10 mouse cellular contexts compared by ENCODE assay signal in the genomic region with DNA sequence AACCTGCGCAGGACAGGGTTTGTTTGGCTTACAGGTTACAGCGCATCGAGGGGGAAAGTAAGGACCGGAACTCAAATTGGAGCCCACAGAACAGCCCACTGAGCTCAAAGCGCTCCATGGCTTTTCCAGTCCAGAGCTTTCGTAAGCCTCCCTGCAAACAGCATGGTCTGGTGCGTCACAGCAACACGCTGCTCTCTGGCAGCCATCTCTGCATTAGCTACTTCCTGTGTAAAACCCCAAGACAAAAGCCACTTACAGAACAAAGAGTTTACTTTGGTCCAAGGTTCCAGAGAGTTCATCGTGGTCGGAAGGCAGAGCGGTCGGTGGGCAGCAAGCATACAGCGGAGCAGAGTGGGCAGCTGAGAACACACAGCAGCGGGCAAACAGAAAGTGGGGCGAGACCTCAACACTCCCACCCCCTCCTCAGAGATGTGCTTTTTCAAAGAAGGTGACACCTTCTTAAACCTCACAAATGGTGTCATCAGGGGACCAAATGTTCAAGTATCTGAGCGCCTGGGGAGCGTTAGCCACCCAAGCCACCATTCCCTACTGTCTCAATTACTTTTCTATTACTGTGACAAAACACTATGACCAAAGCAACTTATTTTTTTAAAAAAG. TPM values are rescaled to one million over a fixed set of nuclear protein-coding genes. Genes with fewer than 3 reads are reported as not detected.
DNase-seq lines count a peak whose midpoint lies in the region; ATAC-seq and TF ChIP-seq lines count a peak whose summit lies in the region.
"Had no signal": no experiment of that assay in that cellular context is flagged by ENCODE, and none has a peak within 500 bp of the region (broad histone marks: within the 10 kb centered on the region; RNA-seq: fewer than 3 reads in every experiment).

No protein-coding gene starts in this region.

- no peak for ATAC-seq in kidney, embryonic 16.5 days (ENCODE audit: low FRiP score, low TSS enrichment)
- no peak for ATAC-seq in kidney, embryonic 14.5 days (ENCODE audit: low FRiP score, low TSS enrichment)
- peak; percentile 90 for ATAC-seq in CD4-positive, CD25-positive, alpha-beta regulatory T cell, adult 4 months
- ATAC-seq in monocyte, adult 5-6 weeks (replicated peaks; ENCODE audit: insufficient number of reproducible peaks, low FRiP score, low TSS enrichment, poor library complexity, severe bottlenecking): peak; percentile 62
- no peak for ATAC-seq in erythroid progenitor cell, adult 5-6 weeks (replicated peaks; ENCODE audit: low FRiP score, poor library complexity, severe bottlenecking)
- ATAC-seq: Patski had no signal

- H3K36me3 ChIP-seq in kidney, embryonic 16.5 days (ENCODE audit: insufficient read depth, low read length): no peaks in the 10 kb centered on the region
- H3K36me3 ChIP-seq in kidney, embryonic 14.5 days (ENCODE audit: control insufficient read depth, insufficient read depth, low read length): no peaks in the 10 kb centered on the region

- no peaks in the 10 kb centered on the region for H3K27me3 ChIP-seq in kidney, embryonic 16.5 days (ENCODE audit: insufficient read depth, low read length)
- no peaks in the 10 kb centered on the region for H3K27me3 ChIP-seq in kidney, embryonic 14.5 days (ENCODE audit: control insufficient read depth, insufficient read depth, low read length)
- H3K27me3 ChIP-seq: Patski had no signal

- 53% methylated on average over 17 of the region's 17 CpGs for WGBS in kidney, embryonic 16.5 days
- WGBS in kidney, embryonic 14.5 days: 44% methylated on average over 17 of the region's 17 CpGs
- 58% methylated on average over 17 of the region's 17 CpGs for WGBS in bone marrow, adult 2 months

- TF ChIP-seq CTCF in bone marrow, adult 2 months (IDR thresholded peaks at IDR 0.05; ENCODE audit: control insufficient read depth, insufficient read depth, low read length): no peak

- H3K27ac ChIP-seq in kidney, embryonic 16.5 days (ENCODE audit: low read length): no peak overlapping the region; the same call in 1 of the 2 replicates
- H3K27ac ChIP-seq in kidney, embryonic 14.5 days (ENCODE audit: low read depth, low read length): no peak overlapping the region
- peak overlapping the region; percentile 21 for H3K27ac ChIP-seq in bone marrow, adult 2 months (ENCODE audit: control insufficient read depth, insufficient read depth, low read depth, low read length, poor library complexity)

- H3K9me3 ChIP-seq in kidney, embryonic 16.5 days (ENCODE audit: low read length): no peaks in the 10 kb centered on the region
- H3K9me3 ChIP-seq in kidney, embryonic 14.5 days (ENCODE audit: control insufficient read depth, low read length): no peaks in the 10 kb centered on the region

- H3K4me1 ChIP-seq in kidney, embryonic 16.5 days (ENCODE audit: insufficient read depth, low read length): peaks cover 15% of the 10 kb centered on the region
- peaks cover 6% of the 10 kb centered on the region; the same call in 1 of the 2 replicates for H3K4me1 ChIP-seq in kidney, embryonic 14.5 days (ENCODE audit: control insufficient read depth, insufficient read depth, low read length)
- H3K4me1 ChIP-seq in bone marrow, adult 2 months (ENCODE audit: control insufficient read depth, insufficient read depth, low read length): no peaks in the 10 kb centered on the region

- no peak for DNase-seq in frontal cortex, adult 2 months (ENCODE audit: extremely low spot score in 1 of 2, low spot score in 1 of 2)
- no peak for DNase-seq in layer of hippocampus, postnatal 10 days (ENCODE audit: low spot score in 2 of 2)

- peak overlapping the region; percentile 9 for H3K9ac ChIP-seq in kidney, embryonic 16.5 days (replicated peaks; ENCODE audit: low read length)
- H3K9ac ChIP-seq in kidney, embryonic 14.5 days (ENCODE audit: low read depth, low read length): no peak overlapping the region

- H3K4me3 ChIP-seq in kidney, embryonic 16.5 days (ENCODE audit: low read length): no peak overlapping the region
- H3K4me3 ChIP-seq in kidney, embryonic 14.5 days (ENCODE audit: low read length): no peak overlapping the region
- H3K4me3 ChIP-seq in bone marrow, adult 2 months (replicated peaks; ENCODE audit: control insufficient read depth, low read depth, low read length): no peak overlapping the region

- no peak overlapping the region for H3K4me2 ChIP-seq in kidney, embryonic 16.5 days (replicated peaks; ENCODE audit: low read depth, low read length)
- H3K4me2 ChIP-seq in kidney, embryonic 14.5 days (replicated peaks; ENCODE audit: low read depth, low read length): no peak overlapping the region

- TF ChIP-seq POLR2A in bone marrow, adult 2 months (IDR thresholded peaks at IDR 0.05; ENCODE audit: borderline replicate concordance, control insufficient read depth, low read depth, low read length): no peak

RNA-seq across cellular contexts. Expression of gene Cstad, which starts 31.3 kb away (rescaled TPM):
- polyA plus RNA-seq in kidney, embryonic 16.5 days (2015; fragmentation: Nextera tagmentation; extraction: Ambion mirVana): 1.5 and 2.5 TPM in 2 replicates
- polyA plus RNA-seq in kidney, embryonic 14.5 days (2014; fragmentation: Nextera tagmentation; extraction: Ambion mirVana): 0.91 and 1.7 TPM in 2 replicates
- 1 to 10 TPM; 2.0 to 5.4 TPM for polyA plus RNA-seq in CD4-positive, CD25-positive, alpha-beta regulatory T cell, adult 4 months (2017; shearing (Covaris generic))
- 1.9 TPM in 1 of 2 replicates, not detected in the other for polyA plus RNA-seq in bone marrow, adult 2 months (2011; ENCODE audit: insufficient read depth, insufficient read length, low replicate concordance, missing spikeins)
- 4.5 to 7.0 TPM in 2 of 3 replicates, not detected in the other for total RNA-seq in monocyte, adult 5-6 weeks (2017)
- 4.2 and 5.7 TPM in 2 replicates for polyA plus RNA-seq in frontal cortex, adult 2 months (2012; rRNA removed)
- not detected in 2 replicates for total RNA-seq in erythroid progenitor cell, adult 5-6 weeks (2015; ENCODE audit: low replicate concordance)
- total RNA-seq in erythroid progenitor cell, adult 5-6 weeks (2017; ENCODE audit: low replicate concordance): not detected in 2 replicates
- total RNA-seq in layer of hippocampus, postnatal 10 days (2021): 1 to 10 TPM; 4.0 to 6.5 TPM
- polyA plus RNA-seq: liver, embryonic 16.5 days had no signal

Comparison
In these comparisons a context has a peak if more than half of its experiments do, and no peak if none do; other contexts are left out.
1. ATAC-seq: peak in CD4-positive, CD25-positive, alpha-beta regulatory T cell, adult 4 months (single experiment) and monocyte, adult 5-6 weeks (single experiment); none in kidney, embryonic 16.5 days (single experiment), kidney, embryonic 14.5 days (single experiment) and erythroid progenitor cell, adult 5-6 weeks (single experiment).